Mouse (Mus musculus) heart, postnatal 4 days (tissue): ENCODE measurements around the gene Asb6. TPM values are rescaled to one million over a fixed set of nuclear protein-coding genes. Genes with fewer than 3 reads are reported as not detected.

Experiments used
- DNase-seq: peaks from one replicate; pipeline ENCODE4 v3.0.0; 2021
- total RNA-seq, 2 experiments: library from RNA; stranded (reverse); gene quantifications; 2 replicates each; pipeline ENCODE4 v1.2.3; 2021

Asb6 gene
- 10 to 100 TPM; 11.7 to 13.2 TPM for total RNA-seq

DNA sequence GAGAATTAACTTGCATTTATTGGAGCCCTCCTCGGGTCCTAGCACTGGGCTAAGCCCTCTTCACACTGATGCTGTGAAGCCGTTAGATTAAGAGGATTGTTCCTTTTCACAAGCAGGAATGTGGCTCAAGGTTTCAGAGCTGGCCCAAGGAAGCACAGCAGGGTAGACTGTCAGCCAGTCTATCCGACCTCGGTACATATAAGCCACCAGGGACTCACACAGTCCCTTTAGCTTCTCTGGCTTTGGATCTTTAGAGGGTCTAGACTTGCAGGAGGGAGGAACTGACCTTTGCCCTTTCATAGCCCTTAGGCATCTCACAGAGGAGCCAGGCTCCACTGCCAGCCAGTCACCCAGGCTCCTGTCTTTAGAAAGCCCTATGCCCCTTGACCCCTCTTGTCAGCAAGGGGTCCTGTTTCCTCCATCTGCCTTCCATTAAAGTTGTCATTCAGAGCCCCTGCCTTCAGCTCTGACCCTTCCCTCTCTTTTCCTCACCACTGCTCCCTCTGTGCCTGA is at the start of gene Asb6:
Asb6 (minus strand) TSS at position 51 of the 513 bp plus-strand sequence.
- no peak for DNase-seq

DNA sequence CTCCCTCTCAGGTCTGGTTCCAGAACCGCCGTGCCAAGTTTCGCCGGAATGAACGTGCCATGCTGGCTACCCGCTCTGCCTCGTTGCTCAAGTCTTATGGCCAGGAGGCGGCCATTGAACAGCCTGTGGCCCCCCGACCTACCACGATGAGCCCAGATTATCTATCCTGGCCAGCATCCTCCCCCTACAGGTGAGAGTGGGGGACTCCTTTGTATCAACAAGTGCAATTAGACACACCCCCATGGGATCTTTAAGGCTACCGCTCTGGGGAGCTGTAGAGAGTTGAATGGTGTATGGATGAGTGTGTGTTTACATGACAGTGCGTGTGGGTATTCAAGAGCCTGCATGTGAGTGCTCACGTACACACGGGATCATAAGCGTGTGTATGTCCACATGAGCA is 49.3 kb upstream of the Asb6 start:
- DNase-seq: no peak

DNA sequence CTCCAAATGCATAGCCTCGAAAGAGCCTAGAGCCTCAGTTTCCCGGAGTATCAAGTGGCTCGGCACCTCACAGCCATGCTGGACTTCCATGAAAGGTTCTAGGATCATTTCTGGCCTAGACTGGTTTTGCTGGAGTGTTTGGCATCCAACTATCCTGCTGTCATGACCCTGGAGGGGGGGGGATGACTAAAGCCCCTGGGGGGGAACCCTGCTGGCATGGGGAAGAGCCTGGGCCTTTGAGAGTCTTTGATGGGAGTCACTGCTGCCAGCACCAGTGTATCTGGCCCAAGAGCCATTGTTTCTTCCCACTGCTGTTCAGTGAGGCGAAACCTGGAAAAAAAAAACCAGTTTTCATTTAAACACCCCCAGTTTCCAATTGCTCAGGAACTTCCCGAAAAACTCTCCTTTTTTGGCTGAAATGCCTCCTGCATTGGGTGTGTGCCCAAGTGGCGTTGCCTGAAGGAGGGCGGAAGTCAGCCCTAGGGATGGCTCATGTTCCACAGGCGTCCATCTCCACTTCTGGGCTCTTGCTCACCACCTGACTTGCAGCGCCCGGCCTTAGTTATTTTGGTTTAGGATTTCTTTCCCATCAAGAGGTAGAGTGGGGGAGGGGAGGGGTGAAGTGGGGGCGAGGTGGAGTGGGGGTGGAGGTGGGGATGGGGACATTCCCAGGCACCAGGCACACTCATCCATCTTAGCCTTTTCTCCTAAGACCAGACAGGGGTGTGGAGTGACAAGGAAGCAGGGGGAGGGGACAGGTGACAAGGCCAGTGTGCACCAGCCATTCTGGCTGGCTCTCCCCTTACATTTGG is 45.7 kb upstream of the Asb6 start:
- DNase-seq: no peak

DNA sequence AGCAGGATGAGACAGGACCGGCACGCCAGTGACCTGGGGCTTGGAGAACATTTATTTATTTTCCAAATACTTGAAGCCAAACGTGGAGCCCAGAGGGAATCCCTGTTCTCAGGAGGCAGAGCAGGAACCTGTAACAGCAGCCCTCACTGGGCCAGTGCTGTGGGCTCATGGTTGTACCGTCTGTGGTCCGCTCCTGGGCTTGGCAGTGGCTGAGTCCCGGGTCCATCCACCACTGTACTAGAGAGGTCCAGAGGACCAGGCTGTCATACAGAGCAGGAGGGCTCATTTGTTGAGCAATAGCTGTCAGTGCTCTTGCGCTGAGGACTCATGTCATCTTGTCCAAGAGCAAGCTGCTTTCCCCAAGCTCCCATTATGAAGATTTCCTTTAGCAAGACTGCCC is 45.0 kb upstream of the Asb6 start:
- no peak for DNase-seq

DNA sequence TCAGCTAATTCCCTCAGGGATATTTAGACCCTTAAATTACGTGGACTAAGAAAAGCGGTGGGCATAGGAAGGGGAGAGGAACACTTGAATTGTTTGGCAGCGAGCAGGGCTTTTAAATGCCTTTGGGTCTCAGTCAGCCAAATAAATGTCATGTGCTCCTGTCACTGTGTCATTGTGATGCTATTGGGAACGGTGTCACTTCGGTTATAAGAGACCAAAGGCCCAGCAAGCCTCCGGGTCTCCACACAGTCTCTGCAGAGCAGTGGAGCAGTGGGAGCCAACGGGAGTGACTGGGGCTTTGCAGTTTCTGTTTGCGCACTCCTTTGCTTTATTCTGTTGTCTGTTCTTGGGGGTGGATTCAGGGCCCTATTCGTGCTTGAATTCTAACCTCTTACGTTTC is 44.3 kb upstream of the Asb6 start:
- DNase-seq: peak; percentile 25

DNA sequence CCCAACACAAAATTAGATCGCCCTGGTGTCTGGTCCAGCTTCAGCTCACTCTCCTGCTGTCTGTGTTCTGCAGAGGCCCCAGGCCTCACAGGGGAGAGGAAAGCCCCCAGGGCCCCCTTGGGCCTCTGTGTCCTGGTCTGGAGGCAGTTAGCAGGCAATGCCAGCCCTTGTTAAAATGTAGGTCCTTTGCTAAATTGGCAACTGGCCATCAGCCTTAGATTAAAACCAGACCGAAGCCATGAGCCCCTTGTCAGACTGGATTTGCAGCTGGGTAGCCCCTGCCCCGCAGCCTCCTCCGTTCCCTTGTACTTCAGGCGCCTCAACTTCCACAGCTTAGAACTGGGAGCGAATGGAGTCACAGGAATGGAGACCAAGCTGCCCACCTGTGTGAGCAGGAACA is 42.5 kb upstream of the Asb6 start:
- no peak for DNase-seq

DNA sequence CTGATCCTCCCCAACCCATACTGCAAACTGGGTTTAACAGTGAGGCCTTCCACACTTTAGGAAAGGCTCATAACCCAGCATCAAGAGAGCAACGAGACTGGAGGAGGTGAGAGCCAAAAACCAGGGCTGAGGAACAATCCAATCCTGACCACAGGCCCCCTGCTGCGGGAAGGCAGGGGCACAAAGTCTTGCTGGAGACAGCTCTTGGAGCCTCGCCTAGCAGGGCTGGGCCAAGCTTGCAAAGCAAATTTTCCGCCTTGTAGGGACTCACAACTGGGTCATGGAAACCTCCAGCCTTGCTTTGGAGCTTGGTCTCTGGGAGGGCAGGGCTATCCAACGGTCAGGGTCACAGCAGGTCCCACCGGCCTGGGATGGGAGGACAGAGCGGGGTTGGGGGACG is 40.7 kb upstream of the Asb6 start:
- DNase-seq: no peak

DNA sequence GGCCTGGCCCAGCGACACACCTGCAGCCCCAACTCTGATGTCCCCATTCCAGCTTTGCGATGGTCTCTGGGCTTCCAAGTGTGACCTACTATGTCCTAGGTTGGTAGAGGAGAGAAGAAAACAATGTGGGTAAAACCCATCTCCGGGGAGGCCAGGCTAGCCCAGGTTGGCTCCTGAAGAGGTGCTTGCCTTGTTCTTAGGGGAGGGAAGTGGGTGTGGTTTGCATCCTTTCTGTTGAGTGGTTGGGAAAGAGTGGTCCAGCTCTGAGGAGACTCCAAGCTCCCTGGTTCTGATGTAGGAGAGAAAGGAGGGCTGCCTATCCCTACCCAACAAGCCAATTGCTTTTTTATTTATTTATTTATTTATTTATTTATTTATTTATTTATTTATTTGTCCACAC is 35.3 kb upstream of the Asb6 start:
- no peak for DNase-seq

DNA sequence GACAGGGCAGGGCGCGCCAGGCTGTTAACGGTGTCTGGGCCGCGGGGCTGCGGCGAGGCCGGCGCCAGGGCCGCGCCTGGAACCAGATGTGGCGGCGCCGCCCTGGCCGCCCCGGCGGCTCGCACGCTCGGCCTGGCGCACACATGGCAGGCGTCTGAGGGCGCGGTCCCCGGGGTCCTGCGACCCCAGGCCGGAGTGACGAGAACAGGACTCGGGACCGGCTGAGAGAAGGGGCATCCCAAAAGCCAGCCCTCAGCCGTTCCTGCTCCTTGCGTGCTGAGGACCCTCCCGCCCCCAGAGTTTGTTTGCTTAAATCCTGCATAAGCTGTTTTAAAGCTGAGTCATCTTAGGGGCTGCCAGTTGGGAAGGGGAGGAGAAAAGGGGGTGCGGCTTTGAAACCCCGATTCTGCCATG is 34.8 kb upstream of the Asb6 start:
- no peak for DNase-seq

DNA sequence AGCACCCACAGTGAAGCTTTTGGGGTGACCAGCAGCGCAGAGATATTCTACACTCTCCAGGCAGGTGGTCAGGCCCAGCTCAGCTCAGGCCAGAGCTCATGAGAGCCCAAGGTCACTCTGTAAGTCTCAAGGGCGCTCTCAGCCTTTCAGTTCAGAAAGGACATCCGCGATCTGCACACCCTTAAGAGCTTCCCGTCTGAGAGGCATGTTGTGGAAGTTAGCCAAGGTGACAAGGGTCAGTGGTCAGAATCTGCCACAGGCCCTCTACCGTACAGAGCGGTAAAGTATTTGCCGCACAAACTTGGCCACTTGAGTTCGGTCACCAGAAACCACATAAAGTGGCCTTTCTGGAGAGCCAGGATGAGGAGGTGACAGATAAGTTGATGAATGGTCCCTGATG is 33.4 kb upstream of the Asb6 start:
- DNase-seq: peak; percentile 29

DNA sequence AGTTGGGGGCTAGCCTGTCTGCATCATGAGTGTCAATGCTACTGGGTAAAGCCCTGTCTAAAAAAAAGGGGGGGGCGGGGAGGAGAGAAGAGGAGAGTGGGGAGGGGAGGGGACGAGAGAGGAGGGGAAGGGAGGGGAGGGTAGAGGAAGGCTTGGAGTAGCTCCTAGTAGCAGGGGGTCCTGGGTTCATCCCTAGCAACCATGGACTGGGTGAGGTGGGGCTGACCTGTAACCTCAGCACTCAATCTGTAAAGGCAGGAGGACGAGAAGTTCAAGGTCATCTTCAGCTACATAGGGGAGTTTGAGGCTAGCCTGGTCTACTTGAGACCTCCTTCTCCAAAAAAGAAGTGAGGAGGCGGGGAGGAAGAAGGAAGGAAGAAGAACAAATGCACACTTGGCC is 31.9 kb upstream of the Asb6 start:
- DNase-seq: no peak

DNA sequence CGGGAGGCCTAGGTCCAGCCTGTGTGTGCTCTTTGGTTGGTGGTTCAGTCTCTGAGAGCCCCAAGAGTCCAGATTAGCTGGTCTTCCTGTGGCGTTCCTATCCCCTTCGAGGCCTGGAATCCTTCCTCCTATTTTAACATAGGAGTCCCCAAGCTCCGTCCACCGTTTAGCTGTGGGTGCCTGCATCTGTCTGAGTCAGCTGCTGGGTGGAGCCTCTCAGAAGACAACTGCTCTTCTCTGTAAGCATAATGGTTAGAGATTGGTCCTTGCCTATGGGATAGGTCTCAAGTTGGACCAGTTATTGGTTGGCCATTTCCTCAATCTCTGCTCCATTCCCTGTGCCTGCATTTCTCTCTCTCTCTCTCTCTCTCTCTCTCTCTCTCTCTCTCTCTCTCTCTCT is 29.6 kb upstream of the Asb6 start:
- DNase-seq: no peak

DNA sequence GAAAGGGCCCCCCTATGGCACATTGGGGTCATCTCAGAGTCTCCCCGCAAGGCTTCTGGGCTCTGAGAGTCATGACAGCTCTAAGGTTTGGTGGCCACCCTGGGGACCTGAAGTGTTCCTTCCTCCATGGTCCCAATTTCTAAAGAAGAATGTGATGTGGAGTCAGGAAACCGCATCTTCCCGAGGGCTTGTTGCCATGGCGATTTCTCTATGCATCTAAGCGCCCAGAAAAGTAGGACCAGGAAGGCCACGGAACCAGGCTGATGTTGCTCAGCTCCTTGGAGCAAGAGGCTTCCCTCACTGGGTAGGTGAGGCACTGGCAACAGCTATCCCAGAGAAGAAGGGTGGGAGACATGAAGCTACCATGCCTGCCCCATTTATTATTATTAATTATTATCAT is 26.9 kb upstream of the Asb6 start:
- DNase-seq: no peak

DNA sequence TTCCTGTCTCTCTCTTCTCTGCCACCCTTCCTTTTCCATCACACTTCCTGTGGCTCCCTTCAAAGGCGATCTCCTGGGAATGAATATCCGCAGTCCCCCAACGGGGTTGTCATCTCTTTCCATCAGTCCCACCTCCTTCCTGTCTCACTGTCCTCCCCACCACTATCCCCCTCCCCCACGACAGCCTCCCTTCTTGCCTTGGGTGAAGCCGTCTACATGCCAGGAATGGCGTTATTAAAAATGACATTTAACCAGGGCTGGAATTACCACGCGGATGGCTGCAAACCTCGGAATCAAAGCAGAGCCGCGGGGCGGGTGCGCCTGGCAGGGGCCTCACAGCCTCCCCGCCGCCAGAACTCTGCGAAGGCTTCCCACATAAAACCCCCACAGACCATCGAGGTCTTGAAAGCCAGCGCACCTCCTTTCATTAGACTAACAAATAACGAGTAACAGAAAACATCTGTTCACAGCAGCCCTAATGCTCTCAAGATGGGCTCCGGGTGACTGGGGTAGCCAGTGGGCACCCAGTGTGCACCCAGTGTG is 22.7 kb upstream of the Asb6 start:
- no peak for DNase-seq

DNA sequence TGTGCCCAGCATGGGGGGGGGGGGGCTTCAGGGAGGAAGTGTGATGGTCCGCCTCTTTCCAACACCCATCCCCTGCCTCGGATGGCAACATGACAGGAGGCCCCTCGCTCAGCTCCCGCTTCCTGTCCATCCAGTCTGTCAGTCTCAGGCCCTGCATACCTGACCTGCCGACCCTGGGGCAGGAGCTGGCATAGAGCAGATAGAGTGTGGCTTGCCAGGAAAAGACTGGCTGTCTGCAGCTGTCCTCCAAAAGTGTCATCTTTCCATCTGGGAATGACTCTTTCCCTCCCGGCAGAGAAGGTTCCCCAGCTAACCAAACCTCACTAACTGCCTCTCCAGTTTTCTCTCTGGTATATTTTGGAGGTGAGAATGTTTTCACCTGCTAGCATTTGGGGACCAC is 20.4 kb upstream of the Asb6 start:
- DNase-seq: no peak

DNA sequence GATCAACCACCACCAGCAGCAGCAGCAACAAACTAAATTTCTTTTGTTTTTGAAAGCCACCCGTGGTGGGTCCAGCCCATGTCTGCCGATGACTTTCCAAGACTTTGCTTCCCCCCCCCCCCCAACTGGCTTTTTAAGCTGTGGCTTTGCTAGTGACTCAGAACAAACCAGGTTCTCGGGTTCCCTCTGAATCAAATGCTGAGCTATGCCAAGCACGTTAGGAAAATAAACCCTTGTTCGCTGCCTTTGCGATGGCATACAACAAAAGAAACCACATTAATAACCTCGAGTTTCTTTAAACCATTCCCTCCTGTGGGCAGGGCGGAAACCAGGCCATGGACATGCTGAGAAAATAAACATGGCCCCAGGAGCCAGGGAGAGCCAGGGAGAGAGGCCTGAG is 18.1 kb upstream of the Asb6 start:
- DNase-seq: no peak

DNA sequence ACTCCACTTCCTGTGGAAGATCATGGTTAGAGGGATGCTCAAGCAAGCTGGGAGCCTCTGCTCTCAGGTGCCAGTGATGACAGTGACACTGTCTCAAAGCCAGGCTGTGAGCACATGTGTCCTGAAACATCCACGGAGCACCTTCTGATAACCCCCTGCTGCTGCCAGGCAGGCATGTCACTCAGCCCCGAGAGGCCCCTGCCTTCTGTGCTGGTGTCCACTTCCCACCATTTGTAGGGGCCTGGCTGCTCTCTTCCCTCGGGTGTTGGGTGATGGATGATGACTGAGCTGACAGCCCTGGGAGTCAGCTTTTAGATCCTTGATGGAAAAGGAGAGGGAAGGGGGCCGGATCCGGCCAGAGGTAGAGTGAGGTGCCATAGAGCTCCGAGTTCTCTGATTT is 16.6 kb upstream of the Asb6 start:
- DNase-seq: no peak

DNA sequence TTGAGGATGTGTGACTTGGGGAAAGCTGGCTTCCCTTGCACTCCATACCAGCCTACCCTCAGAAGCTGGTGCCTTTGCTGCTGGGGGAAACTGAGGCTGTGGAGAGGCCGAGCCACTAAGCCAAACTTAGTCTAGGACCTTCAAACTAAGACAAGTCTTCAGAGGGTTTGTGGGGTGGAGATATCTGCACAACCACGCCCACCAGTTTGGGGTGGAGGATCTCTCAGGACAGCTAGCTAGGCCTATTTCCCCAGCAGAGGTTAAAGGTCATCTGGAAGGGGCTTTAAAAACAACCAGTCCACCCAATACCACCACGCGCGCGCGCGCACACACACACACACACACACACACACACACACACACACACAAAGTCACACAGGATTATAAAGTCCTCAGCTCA is 16.1 kb upstream of the Asb6 start:
- DNase-seq: no peak

DNA sequence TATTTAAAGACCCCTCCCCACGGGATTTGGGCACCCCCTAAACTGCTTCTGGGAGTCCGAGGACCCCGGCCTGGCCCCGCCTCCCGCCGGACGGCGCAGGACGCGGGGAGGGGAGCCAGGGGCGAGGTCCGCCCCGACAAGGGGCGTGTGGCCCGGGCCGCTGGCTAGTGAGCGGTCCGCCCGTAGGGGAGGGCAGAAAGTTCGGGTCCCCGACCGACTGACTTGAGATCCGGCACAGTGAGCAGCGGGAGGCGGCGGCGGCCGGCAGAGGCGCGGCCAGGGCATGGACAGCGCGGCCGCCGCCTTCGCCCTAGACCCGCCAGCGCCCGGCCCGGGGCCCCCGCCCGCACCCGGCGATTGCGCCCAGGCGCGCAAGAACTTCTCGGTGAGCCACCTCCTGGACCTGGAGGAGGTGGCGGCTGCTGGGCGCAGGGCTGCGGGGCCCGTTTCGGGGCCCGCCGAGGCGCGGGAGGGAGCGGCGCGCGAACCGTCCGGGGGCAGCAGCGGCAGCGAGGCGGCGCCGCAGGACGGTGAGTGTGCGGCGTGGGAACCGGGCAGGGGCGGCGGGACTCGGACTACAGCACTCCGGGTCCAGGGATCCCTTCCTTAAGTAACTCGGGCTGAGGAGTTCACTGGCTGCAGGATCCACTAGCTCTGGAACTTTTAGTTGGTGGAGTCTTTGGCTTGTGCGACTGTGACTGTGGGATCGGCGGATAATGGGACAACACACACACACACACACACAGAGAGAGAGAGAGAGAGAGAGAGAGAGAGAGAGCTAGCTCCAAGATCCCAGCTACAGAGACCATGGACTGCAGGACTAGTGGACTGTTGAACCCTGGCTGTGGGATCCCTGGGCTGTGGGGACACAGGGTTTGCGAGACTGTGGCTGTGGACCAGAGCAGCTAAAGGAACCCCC is 15.3 kb upstream of the Asb6 start:
- DNase-seq: peak; percentile 50

DNA sequence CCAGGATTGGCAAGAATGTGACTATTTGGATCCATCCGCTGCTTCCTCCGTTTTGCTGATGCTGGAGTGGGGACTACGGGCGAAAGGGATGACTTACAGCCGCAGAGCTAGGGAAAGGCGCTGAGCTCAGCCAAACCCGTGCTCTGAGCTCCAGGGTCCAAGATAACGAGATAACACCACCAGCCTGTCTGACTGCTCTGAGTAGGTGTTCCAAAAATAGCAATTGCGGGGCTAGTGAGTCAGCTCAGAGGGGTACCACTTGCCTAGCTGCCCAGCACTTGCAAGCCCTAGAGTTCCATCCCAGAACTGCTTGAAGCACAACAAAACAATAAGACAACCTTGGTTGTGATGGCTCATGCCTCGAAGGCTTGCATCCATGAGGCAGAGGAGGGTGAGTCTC is 12.5 kb upstream of the Asb6 start:
- no peak for DNase-seq

DNA sequence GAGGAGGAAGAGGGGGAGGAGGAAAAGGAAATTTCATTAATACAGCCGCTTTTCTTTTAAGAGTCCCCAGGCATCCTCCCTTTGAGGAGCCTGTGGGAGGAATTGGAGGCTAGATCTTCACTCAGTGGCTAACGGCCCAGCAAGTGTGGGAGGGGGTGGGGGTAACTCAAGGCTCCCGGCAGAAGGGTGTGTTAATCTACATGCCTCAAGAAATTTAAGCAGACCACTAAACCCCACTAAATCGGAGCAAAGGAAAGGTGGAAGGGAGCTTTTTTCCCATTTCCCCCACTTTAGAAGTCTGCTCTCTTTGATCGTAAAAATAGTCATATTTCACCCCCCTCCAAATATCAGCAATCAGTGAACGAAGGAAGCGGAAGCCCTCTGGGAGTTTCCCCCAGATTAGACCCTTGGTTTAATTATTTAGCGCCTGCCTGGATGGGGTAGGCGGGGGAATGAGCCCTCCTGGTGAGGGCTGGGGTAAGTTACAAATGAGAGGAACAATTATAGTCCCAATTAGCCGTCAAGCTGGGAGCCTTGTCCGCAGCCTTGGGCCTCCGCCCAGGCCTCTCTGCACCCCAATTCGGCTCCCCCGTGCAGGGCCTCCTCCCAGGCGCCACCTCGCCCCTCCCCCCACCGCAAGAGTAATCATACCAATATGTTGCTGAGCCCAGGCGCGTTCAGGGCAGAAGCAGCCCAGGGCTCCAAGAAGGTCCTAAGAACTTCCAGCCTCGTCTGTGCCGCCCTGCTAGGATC is 6.3 kb upstream of the Asb6 start:
- DNase-seq: no peak

DNA sequence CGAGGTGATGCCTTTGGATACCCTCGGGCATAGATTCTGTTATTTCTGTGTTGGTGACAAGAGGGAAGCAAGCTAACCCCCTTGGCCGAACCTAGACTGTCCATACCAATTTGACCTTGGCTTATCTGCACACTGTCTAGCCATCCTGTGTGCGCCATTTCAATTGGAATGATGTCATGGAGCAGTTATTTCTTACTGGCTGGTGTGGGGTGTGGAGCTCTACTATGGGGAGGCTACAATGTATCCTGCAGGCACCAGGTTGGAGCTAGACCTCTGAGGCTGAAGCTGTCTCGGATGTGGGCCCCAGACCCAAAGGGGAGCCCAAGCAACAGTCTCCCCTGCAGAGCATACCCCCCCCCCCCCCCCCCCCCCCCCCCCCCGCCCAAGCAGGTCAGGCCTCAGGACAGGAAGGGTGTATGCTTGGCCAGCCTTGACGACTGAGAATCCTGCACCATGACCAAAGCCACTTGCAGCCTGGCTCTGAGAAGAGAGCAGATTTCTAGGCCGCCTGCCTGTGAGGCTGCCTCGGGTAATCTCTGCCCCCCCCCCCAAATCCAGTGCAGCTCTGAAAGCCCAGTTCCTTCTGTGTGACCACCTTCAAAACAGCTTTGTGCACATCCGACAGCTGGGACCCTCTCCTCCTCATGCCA is 4.4 kb upstream of the Asb6 start, which contains the start of gene Prrx2:
Prrx2 (plus strand) TSS at position 600 of the 650 bp plus-strand sequence.
- no peak for DNase-seq
